Mouse (Mus musculus) B cell, adult 2 months (primary cell): ENCODE results near the gene Klri2.
"Not testable (repeated sequence)": the region's sequence is repeated elsewhere in the genome, so short reads cannot be mapped to it uniquely, and the experiment has no call there.

Source experiments
- DNase-seq, 2 experiments: peaks; one replicate each; pipeline ENCODE4 v3.0.0; 2022

The Klri2 gene

DNA sequence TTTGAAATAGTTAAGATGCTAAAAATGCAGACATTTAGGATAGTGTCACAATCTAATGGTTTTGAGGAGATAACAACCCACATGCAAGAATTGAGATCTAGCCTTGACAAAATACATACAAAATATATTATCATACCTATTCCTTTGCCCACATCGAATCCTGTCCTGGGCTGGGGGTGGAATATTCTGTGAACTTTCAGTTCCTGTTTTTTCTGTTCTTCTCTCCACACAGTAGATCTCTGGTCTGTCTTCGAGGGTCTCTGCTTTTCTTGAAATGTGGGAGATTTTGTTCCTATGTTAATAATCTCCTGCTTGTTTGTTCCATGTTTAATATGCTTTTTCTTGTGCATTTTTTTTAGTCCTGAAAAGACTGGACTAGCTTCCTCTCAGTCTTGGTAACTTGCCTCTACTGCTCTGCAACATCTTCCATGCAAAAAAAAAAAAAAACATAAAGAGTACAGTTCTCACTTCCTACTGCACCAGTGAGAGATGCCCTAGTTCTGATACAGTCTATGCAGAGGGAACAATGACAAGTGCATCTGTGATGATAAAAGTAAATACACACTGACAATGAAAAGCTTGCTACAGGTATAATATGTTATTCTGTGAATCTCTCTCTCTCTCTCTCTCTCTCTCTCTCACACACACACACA lies at the start of gene Klri2:
Gene Klri2 (minus strand): TSS at position 416 of the 653 bp plus-strand sequence.
- no peak for DNase-seq

DNA sequence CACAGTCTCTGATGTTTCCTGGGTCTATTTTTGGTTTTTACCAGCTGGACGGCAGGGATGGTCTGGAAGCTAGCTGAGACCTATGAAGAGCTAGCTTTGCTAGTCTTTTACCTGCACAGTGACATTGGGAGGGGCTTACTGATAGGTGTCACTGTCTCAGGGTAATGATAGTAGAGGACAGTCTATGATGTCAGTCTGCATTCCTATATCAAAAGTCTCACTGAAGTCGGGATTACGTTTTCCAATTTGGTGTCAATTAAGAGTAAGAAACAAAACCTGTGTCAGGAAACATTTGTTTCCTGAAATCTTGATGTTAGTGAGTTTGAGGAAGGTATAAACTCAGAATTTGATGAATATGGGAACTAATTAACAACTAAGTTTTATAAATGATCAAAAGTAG lies 43.9 kb upstream of the Klri2 start, which contains the start of gene Gm156:
Gene Gm156 (minus strand): TSS at position 101 of the 400 bp plus-strand sequence.
- DNase-seq = not testable (repeated sequence)

DNA sequence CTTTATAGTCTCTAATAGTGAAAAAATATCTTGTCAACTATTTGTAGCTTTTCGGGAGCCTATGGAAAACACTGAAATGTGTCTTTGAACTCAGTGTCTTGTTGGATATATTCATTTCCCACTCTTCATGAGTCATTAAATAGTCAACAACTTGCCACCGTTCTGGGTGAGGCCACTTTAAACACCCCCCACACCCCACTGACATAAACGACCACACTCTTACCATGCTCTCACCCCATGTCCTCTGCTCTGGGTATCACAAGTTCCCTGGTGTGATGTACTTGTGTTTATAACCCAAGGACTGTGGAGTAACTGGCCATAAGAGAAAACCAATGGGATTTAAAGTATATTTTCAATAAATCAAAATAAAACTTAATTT lies 7.4 kb upstream of the Klri2 start:
- DNase-seq = no peak

DNA sequence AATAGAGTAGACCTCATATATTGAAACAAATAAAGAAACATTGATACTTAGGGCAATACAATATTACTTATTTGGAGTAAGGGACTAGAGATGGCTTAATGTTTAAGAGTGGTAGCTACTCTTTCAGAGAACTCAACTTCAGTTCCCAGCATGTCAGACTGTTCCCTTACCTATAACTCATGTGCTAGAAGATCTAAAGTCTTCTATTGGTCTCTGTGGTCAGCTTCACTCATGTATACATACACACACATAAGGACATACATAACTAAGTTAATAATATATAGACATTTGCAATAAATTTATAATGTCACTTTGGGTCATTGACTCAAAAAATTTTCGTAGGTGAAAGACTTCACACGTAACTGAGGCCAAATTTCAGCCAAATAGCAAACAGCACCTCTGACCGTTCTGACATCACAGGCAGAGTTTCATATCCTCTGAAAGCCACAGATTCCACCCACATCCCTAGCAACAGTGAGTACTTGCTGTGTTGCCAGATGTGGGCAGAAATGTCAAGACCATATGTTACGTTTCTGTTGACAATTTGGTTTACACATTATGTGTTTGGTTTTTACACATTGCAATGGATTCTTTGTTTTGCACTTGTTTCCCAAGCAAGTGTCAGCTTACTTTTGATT lies 6.9 kb upstream of the Klri2 start:
- peak; percentile 1 to 9 for DNase-seq

DNA sequence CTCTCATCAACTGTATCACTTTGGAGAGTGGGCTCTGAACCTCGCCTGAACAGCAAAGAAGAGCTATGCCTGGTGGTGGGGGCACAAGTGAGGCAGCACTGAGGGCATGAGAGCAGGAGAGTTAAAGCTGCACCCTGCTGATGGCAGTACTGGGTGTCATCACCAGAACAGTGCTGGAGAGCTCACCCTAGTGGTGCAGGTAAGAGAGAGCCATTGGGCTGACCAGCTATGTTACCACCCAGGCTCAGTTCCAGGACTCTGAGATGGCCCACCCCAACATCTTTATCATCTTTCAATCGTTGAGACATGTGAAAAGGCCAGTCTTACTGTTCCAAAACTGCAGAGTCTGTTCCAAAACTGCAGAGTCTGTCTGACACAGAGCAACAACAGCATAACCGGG lies 5.9 kb upstream of the Klri2 start:
- DNase-seq = no peak

DNA sequence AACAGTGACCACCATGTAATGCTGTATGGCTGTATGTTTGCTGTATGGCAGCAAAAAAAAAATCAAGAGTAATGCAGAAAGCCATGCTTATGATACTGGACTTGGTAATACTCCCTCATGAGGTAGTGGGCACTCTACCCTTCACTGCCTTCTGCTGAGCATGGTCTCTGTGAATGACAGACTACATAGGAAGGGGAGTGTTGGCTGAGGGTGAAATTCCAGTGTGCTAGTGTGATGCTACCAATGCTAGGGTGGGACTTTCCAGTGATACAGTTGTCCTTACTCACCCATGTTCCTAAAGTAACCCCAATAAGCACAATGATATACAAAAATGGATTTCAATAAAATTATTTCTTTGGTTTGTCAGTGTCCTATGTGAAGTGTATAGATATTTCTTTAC lies 3.9 kb downstream of the Klri2 start:
- DNase-seq = no peak

DNA sequence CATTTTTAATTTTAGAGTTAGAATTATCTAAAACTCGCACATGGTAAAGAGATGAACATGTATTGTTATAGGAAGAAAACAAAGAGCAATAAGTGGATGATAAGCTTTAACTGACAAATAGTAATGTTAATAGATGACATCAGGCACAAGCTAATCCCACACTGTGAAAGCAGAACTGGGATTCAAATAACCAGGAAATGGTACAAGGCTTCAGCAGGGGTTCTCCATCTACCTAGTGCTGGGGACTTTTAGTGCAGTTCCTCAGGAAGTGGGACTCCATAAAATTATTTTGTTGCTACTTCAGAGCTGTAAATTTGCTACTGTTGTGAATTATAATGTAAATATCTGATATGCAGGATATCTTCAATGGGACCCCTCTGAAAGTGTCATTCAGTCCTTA lies 13.0 kb downstream of the Klri2 start:
- DNase-seq = no peak

DNA sequence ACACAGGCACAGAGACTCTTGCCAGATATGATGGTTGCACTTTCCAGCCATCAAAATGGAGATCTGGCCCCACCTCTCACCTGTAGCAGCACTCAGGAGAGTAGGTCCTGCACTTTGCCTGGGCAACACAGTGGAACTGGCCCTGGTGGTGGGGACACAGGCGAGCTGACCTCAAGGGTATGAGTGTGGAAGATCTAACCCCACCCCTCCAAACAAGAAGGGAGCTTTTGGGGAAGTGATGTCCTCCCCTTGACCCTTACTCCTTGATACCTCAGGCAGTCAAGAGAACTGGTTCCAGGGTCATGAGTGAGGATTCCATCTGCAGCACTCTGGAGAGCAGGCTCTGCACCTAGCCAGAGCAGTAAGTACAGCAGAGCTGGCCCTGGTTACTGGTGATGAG lies 18.9 kb downstream of the Klri2 start:
- DNase-seq = no peak

DNA sequence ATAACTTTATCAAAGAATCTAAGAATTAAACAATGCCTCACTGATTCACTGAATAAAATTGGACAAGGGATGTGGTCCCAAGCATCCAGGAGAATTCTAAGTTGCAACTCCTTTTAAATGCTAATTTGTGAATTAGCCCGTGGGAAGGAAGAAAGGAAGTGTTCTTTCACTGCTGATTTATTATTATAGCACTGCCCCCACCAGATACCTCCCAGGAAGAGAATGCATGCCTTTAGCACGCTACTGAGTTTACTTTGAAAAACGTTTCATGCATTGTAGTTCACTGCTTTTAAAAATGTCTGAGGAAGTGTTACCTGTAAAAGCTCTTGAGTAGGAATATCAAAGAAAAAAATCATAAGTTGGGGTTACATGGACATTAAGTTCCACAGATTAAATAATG lies 19.8 kb downstream of the Klri2 start:
- no peak for DNase-seq

DNA sequence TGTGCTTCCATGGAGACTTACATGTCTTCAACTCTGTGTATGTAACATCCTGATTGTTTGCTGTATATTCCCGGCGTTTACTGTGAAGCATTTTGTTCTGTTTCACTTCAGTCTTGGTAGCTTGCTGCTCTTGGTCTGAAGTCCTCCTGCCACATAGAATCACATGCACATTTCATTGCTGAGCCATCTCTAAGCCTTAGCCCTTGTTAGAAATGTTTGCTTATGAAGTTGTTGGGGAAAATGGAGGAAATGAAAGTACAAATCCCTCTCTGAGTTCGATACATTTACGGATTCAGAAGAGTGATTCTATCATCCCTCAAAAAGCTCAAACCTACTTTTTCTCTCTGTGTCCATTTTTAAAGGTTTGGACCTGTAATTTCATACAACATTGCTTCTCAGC lies 23.3 kb downstream of the Klri2 start, which contains the start of gene Klri1:
Gene Klri1 (minus strand): TSS at position 101 of the 400 bp plus-strand sequence.
- no peak for DNase-seq

DNA sequence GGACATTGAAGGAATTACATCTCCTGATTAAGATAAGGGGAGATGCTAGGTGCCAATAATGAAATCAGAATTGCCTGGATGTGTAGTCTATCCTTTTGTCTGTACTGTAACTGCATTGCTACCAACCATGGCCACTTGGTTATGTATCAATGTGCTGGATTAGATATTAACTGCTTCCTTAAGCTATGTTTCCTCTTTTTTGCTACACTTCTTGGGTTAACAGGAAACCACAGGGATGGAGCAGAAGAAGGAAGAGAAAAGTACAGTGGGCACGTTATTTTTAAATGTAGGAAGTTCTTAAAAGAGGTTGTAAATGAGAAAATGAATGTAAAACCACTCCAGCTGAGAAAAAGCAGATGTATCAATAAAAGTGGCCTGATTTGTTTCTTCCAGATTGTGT lies 26.7 kb downstream of the Klri2 start:
- no peak for DNase-seq

DNA sequence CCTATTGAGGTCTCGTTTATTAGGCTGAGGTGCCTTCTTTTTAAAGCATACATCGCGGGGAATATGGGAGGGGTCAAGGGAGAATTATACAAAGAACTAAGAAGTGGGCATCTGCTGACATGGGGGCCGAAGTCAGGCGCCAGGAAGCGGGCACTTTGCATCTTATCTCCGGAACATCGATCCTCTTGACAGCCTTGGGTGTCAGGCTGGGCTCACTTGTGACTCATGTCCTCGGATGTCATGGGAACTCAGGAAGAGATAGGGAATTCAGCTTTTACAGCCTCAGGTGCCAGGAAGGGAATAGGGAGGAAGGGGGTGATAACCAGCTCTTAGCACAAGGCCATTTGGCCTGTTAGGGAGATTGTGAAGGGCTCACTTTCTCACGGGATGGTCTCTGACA lies 48.8 kb downstream of the Klri2 start:
- DNase-seq = not testable (repeated sequence)

DNA sequence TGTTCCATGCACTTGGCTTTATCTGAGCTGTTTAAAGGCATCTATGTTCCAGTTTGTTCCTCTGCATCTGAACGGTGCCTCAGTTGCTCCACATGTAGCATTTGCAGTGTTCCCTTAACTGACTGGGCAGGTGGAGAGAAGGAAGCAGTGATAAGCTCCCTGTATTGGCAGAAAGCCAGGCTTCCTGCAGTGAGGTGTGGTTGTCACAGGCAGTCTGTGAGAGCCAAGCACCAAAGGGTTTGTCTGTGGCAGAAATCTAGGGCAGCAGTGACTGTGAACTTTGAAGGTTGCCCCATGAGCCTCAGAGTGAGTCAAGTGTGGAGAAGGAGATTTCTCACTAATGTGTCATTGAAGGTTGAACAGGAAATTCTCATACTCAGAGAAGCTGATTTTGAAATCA lies 59.9 kb downstream of the Klri2 start:
- no peak for DNase-seq
